Mouse (Mus musculus) kidney, adult 2 months (tissue): ENCODE measurements around the gene Itgb7.

Experiments used
- CTCF ChIP-seq: fragments of 200-500 bp; conservative IDR thresholded peaks from 2 replicates; pipeline ENCODE4 v1.5.1; 2011; ENCODE audit warnings: low read depth, mild to moderate bottlenecking, control low read depth, low read length, moderate library complexity, mixed read lengths; ENCODE audit not compliant: insufficient read depth, insufficient read length
- POLR2A ChIP-seq: fragments of 200-500 bp; IDR thresholded peaks from one replicate; pipeline ENCODE4 v1.6.1; 2011; ENCODE audit warnings: low read depth, low read length, control low read depth

DNA sequence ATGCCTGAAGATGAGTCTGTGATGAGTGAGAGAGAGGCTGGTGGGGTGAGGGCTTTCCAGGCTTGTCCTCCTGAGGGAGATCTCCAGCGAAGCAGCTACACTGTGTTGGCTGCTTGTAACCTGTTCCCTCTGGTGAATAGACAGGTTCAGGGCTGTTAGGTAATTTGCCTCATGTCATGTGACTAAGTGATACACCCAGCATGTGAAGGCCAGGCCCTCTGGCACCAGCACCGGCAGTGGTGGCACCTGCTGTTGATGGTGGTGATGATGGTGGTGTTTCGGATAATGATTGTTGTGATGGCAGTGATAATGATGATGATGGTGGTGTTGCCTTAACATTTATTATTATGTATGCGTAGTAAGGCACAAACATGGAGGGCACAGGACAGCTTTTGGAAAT is 20.9 kb downstream of the Itgb7 start:
- TF ChIP-seq POLR2A (no peak), CTCF (no peak)
